Mouse (Mus musculus) heart, postnatal 14 days (tissue): ENCODE results near the gene Pnpla7. TPM values are rescaled to one million over a fixed set of nuclear protein-coding genes. Genes with fewer than 3 reads are reported as not detected.

Experiments
- DNase-seq, 2 experiments: peaks; one replicate each; pipeline ENCODE4 v3.0.0; 2021 to 2022
- intact Hi-C: fragments of 180-260 bp; cut with DNase I; formaldehyde crosslinking; loops from one replicate; pipeline ENCODE4 v1.15.1; 2025
- total RNA-seq, 2 experiments: library from RNA; stranded (reverse); gene quantifications; 2 replicates each; pipeline ENCODE4 v1.2.3; 2021

Pnpla7 gene
- total RNA-seq, 2 experiments from 2014 or later = 18.5 to 23.9 TPM

DNA sequence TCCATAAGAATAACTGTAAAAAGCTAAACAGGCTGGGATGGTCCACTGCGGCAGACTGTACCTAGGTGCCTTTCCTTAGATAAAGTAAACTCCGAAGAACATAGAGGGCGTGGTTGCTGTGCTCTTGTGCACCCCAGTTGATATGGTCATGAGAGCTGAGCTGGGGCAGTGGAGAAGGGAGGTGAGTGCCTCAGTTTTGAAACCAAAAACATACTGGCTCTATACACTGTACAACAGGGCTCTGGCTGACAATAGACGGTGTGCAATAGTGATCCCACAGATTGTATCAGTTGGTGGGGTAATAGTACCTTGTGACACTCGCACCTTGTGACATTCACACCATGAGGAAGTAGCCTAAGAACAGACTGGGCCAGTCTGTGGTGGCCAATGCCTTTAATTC lies 1.1 kb downstream of the Pnpla7 start:
- intact Hi-C loops = no loop called here
- no peak for DNase-seq

DNA sequence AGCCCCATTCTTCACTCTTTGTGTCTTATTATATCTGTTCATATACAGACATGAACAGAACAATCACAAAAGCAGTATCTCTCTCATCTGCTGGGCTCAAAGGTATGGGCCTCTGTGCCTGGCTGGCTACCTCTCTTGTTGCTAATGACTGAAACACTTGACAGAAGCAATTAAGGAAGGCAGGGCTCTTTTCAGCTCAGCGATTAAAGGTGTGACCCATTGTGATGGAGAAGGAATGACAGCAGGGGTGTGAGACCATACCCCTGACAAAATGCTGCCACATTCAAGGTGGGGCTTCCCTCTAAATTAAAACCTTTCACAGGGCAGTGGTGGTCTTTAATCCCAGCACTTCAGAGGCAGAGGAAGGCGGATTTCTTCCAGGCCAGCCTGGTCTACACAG lies 11.9 kb downstream of the Pnpla7 start:
- no peak for DNase-seq
- intact Hi-C loops = no loop called here

DNA sequence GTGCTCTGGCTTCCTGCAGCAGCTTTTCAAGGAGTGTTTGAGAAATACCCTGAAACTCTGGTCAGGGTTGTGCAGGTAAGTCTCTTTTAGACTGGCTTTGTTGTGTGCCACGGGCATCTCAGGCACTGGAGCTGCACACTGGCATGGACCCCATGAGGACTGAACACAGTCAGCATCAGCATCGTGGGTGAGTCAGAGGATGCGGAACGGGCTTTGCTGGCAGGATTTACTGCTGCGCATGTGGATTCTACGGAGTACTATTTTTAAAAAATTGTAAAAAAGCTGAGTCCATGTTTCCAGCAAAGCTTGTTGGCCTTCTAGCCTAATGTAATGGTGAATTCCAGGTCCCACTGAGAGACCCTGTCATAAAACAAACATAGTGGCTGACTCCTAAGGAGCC lies 19.5 kb downstream of the Pnpla7 start:
- intact Hi-C loops = no loop called here

DNA sequence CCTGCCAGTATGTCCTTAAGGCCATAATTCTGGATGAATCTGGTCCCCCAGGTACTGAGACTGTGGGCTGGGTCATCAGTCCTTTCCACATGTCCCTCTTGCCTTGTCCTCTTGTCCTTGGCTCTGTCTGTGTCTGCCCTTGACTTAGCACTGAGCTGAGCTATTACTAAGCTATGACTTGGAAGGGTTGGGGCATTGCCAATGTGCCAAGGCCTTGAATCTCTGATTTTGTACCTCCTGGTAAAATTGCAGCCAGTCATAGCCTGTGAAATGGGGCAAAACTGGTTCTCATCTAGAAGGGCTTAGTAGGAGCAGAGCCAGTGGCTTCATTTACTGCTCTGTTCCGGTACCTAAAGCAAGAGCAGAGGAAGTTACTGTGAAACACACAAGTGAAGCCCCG lies 20.6 kb downstream of the Pnpla7 start:
- intact Hi-C loops = no loop called here
- DNase-seq = no peak

More for the DNA sequence above, 19.5 kb downstream of the Pnpla7 start:
- DNase-seq = no peak

DNA sequence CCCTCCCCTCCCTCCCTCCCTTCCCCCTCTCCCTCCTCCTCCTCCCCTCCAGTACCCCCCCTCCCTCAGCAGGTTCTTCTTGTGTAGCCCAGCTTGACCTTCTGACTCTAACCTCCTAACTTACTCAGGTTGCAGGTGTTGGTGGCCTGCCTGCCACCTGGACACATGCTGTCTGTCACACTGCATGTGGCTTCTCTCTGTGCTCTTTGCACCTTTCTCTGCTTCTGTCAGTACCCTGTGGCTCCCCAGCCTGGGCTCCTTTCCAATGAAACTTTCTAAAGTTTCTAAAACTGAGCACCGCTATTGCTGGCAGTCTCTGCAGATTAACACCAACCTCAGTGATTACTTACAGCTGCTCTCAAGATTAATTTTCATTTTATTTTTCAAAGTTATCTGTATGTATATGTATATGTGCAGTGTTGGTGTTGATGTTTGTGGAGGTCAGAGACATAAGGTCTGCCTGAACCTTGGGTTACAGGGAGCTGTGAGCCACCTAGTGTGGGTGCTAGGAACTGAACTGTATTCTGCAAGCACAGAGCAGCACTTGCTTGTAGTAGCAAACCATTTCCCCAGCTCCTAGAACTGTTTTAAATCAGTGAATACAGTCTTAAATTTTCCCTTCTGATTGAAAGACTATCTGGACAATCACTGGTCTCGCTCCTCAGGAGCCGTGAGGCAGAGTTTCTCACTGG lies 24.9 kb downstream of the Pnpla7 start:
- DNase-seq = peak; percentile 25 to 45
- intact Hi-C loops = loop anchor here (5.0 kb wide), 1 partner anchor 38 kb away; the partner anchor contains the start of gene Dph7

DNA sequence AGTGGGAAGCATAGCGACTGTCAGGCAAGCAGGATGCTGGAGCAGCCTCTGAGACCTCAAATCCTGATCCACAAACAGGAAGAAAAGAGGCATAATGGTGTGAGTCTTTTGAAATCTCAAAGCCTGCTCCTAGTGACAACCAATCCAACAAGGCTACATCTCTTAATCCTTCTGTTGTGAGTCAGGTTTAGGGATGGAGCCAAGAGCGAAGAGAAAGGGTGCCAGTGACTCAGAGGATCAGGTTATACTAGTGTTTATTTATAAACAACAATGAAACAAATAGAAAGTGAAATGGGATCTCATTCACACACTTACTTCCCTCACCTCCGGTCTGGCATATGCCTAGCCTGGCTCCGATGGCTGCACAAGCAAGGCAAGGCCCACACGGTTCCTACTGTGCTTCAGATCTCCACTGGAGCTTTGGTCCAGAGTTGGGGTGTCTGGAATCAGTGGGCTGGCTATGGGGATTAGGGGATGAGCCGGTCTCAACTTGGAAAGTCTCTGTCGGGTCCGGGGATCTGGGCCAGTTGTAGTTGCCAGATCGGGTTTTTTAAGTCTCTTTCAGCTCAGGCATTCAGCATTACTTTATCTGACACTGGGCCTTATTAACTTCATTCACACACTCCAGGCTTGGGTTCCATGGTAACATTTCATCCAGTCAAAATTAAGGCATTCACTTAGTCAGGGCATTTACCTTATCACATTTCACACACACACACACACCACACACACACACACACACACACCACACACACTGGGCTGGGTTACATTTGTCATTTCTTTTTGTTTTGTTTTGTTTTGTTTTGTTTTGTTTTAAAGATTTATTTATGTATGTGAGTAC lies 28.3 kb downstream of the Pnpla7 start:
- no peak for DNase-seq
- intact Hi-C loops = loop anchor here (5.0 kb wide), 1 partner anchor 42 kb away; the partner anchor contains the start of gene Dph7

DNA sequence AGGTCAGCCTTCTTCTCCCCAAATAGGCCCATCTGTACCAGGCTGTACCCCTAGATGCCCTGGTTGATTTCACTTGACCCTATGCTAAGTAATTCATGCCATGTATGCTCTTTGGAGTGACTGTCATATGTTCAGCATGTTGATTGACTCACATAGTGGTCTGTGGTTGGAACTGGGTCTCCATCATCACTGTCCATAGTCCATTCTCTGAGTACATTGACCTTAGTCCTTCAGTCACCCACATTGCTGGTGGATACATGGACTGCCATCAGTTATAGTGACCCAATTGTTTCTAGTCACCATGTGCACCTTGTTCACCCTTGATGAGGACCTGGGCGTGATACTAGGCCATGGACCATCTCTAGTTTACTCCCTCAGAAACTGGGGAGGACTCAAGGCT lies 30.9 kb downstream of the Pnpla7 start:
- DNase-seq = no peak
- intact Hi-C loops = no loop called here

DNA sequence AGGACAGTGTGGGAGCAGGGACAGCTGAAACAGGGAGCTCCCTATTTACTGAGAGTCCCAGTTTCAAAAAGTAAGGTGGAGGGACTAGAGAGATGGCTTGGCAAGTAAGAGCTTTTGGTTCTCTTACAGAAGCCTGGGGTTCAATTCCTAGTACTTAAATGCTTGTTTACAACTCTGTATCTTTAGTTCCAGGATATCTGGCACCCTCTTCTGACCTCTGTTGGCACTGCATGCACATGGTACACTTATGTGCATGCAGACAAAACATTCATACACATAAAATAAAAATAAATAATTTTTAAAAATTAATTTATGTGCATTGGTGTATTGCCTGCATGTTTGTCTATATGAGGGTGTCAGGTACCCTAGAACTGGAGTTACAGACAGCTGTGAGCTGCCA lies 32.4 kb downstream of the Pnpla7 start:
- intact Hi-C loops = no loop called here
- no peak for DNase-seq

DNA sequence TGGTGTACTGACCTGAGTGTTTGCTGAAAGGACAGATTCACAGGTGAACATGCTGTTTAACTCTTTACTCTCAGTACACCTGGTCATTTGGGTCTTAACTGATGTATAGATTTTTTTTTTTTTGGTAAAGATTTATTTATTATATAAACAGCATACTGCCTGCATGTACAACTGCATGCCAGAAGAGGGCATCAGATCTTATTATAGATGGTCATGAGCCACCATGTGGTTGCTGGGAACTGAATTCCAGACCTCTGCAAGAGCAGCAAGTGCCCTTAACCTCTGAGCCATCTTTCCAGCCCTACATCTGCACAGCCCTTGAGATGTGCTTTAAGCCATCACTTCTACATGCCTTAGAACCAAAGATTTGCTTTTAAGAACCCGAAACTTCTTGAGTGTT lies 46.8 kb downstream of the Pnpla7 start:
- no peak for DNase-seq
- intact Hi-C loops = no loop called here

DNA sequence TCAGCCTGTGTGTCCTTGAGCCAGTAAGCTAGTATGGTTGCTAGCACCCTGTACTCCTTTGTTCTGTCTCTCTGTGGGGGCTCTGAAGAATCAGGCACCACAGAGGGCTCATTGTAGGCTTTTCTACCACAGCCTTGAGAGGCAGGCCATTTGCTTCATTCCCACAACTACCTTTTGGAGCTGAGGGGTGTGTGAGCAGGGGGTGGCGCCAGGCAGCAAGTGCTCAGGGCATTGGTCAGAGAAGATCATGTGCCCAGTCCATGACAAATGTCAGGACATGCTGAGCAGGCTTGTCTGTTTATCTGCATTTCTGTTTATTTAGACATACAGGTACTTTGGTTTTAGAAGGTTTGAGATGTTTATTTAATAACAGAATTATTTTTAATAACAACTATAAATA lies 49.3 kb downstream of the Pnpla7 start:
- intact Hi-C loops = no loop called here
- DNase-seq = no peak

DNA sequence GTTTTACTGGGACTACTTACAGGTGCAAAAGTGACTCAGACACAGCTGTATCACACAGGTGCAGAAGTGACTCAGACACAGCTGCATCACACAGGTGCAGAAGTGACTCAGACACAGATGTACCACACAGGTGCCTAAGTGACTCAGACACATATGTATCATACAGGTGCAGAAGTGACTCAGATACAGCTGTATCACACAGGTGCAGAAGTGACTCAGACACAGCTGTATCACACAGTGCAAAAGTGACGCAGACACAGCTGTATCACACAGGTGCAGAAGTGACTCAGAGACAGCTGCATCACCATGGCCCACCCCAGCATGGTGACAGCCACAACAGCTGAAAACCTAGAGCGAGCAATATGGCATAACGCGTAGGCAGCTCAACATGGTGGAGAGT lies 59.2 kb downstream of the Pnpla7 start:
- intact Hi-C loops = no loop called here
- no peak for DNase-seq

DNA sequence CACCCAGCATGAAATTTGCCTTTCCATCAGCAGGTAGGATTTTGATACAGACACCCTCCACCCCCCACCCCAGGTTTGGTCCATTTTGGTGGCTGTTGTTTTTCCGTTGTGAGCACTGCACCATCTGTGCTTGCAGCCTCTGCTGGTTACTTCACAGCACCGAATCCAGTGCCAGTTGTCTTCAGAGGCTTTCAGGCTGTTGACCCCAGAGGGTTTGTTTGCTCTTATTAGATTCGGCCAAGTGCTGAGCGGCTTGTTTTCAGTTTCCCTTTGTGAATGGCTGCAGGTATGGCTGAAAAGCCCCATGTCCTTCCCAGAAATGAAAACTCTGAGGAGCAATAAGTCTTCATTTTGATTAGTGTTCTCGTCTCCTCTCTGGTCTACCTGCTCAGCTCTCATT lies 64.3 kb downstream of the Pnpla7 start:
- no peak for DNase-seq
- intact Hi-C loops = no loop called here

DNA sequence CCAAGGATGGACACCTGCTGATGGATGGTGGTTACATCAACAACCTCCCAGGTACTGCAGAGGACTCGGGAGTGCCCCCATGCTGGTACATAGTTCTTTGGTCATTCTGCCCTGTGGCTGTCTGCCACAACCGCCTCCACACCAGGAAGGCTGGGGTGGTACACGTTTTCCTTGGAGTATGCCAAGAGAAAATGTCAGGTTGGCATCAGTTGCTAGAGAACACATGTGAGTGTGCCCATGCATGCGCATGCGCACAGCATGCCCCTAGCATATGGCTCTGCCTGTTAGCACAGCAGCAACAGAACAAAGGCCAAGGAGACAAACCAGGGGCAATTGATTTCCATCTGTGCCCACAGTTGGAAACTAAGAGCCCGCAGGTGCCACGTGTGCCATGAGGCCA lies 75.1 kb downstream of the Pnpla7 start:
- intact Hi-C loops = no loop called here
- no peak for DNase-seq

DNA sequence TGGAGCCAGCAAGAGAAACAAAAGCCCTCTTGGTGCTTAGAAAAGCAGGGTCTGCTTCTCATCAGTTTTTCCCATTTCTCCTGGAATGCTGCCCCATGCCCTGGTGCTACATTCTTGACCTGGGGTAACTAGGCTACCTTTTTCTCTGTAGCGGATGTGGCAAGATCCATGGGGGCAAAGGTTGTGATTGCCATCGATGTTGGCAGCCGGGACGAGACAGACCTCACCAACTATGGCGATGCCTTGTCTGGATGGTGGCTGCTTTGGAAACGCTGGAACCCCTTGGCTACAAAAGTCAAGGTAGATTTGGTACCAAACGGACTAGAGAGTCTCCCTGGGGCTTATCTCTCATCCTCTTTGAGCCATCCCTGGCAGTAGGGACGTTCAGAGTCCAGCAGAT lies 75.6 kb downstream of the Pnpla7 start:
- intact Hi-C loops = no loop called here
- DNase-seq = no peak

DNA sequence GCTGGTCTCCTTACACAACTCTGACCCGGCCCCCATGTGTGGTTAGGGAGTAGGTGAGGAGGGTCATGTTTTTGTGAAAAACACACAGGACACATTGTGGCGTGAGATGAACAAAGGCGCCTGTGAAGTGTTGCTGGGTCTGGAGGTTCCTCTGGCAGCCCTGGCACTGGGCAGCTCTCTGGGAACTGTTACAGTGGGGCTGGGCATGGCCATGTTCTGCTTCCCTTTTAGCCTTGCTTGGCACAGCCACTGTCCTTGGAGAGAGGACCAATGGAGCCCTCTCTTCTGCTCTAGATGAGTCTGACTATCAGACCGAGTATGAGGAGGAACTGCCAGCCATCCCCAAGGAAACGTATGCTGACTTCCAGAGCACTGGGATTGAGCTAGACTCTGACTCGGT lies 77.3 kb downstream of the Pnpla7 start:
- no peak for DNase-seq

DNA sequence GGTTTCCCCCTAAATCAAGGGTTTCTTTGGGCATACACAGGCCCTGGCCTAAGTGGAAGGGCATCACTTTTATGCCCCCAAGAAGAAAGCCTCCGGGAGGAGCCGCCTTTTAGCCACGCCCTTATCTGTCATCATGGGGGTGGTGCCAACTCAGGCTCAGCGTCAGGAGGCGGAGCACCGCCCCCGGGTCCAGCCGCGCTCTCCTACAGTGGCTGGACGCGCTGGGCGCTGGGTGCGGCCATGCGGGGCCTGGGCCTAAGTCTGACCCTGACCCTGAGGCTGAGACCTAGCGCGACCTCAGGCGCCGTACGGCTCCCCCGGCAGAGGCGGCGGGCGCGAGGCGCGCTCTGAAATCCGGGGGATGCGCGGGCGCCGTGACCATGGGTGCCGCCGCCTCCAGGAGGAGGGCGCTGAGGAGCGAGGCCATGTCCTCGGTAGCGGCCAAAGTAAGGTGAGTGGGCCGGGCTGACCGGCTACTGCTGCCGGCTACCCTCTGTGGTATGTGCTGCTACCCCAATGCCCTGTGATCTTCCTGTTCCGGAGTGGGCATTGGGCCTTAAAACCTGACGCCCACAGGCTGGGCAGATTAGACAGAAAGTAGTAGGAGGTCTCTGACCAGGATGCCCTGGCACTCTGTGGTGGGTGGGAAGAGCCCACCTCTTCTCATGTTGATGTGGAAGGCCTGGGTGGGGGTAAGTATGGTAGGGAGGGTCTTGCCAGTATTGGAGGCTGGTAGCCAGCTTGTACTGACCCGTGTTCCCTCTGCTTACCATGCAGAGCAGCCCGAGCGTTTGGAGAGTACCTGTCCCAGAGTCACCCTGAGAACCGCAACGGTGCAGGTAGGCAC lies 78.6 kb downstream of the Pnpla7 start, which contains the start of gene Nsmf:
Nsmf (plus strand) TSS at position 135 of the 847 bp plus-strand sequence.
- intact Hi-C loops = no loop called here
- DNase-seq = peak; percentile 88 to 93

More for the DNA sequence above, 77.3 kb downstream of the Pnpla7 start:
- intact Hi-C loops = no loop called here

DNA sequence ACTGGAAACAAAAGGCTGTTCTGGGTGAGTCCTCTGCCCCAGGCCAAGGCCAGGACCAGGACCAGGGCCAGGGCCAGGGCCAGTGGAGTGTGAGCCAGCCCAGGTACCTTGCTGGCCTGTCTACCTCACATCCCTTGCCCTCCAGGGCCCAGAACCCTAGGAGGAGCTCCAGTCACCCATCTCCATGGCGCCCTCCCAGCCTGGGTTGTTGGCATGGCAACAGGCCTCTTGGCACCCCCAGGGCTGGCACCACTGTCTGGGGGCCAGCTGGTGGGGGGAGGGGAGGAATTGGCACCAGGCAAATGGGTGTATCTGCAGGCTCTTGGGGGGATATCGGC lies 79.2 kb downstream of the Pnpla7 start:
- intact Hi-C loops = no loop called here
- peak in 1 of 2 experiments; percentile 18 for DNase-seq

DNA sequence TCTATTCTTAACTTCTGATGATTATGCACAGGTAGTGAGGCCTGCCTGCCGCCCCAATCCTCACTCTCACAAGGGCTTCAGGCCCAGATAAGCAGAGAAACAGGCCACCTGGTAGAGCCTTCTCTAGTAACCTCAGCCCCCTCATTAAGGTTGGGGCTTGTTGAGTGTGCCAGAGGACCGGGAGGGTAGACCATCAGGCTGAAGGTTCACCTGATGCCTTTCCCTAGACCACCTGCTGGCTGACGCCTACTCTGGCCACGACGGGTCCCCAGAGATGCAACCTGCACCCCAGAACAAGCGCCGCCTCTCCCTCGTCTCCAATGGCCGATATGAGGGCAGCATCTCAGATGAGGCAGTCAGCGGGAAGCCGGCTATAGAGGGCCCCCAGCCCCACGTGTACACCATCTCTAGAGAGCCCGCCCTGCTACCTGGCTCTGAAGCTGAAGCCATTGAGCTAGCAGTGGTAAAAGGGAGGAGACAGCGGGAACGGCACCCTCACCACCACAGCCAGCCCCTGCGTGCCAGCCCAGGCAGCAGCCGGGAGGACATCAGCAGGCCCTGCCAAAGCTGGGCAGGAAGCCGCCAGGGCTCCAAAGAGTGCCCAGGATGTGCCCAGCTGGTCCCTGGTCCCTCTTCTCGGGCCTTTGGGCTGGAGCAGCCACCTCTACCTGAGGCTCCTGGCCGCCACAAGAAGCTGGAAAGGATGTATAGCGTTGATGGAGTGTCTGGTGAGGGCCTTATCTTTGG lies 79.7 kb downstream of the Pnpla7 start:
- intact Hi-C loops = no loop called here
- DNase-seq = no peak

DNA sequence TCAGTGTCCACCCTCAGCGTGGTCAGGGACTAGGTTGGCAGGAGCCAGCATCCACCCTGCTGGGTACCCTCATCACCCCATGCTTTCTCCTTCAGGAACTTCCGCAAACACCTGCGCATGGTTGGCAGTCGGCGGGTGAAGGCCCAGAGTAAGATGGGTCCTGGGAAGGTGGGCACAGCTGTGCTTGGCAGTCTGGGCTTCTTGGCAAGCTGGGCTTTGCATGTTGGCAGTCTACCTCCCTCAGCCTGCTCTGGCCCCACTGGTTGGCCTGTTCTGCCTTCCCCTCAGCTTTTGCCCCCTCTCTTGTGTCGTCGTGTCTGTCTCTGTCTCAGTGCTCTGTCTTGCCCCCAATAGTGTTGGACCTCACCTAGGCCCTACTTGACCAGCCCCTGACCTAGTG lies 83.1 kb downstream of the Pnpla7 start:
- intact Hi-C loops = no loop called here
- DNase-seq = no peak

DNA sequence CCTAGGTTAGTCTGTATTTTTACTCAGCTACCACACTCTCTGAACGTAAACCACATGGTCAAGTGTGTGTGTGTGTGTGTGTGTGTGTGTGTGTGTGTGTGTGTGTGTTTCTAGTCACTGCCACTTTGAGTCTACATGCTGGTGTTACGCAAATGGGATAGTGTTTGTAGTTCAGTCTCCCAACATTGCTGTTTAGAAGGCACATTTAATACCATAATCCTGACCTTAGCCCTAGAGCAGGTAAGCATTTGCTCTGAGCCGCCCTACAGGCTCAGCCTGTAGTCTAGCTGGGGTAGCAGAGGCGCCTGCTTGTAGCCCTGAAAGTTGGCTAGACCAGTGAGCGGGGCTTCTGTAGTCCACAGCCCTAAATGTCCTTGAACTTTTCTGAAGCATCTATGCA lies 87.7 kb downstream of the Pnpla7 start:
- DNase-seq = no peak
- intact Hi-C loops = no loop called here
